Mouse (Mus musculus): ENCODE measurements around the gene Slirp. TPM values are rescaled to one million over a fixed set of nuclear protein-coding genes. Genes with fewer than 3 reads are reported as not detected.

Slirp gene
- polyA plus RNA-seq, 1 experiment from 2014 or later: 311 TPM

DNA sequence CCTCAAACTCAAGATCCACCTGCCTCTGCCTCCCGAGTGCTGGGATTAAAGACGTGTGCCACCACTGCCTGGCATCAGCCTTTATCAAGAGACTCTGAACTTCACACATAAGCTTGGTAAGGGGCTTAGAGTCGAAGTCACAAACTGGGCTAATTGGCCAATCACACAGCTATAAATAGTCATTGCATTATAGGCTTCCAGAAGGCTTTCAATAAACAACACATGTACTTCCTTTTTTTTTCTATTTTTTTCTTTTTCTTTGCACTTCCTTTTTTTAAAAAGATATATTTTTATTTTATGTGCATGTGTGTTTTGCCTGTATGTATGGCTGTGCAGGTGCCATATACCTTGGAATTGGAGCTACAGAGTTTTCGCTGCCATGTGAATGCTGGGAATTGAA, 28.3 kb upstream of the Slirp start:
- no peak overlapping the region for H3K4me3 ChIP-seq
- 78% methylated on average over 4 of the region's 4 CpGs for WGBS
- H3K4me1 ChIP-seq: peaks cover 14% of the 10 kb centered on the region
- DNase-seq (ENCODE audit: low spot score): no peak
- H3K27ac ChIP-seq (replicated peaks): no peak overlapping the region
- no peaks in the 10 kb centered on the region for H3K36me3 ChIP-seq (replicated peaks)
- no peaks in the 10 kb centered on the region for H3K9me3 ChIP-seq
- H3K27me3 ChIP-seq (replicated peaks; ENCODE audit: low read depth, poor library complexity, severe bottlenecking): no peaks in the 10 kb centered on the region

DNA sequence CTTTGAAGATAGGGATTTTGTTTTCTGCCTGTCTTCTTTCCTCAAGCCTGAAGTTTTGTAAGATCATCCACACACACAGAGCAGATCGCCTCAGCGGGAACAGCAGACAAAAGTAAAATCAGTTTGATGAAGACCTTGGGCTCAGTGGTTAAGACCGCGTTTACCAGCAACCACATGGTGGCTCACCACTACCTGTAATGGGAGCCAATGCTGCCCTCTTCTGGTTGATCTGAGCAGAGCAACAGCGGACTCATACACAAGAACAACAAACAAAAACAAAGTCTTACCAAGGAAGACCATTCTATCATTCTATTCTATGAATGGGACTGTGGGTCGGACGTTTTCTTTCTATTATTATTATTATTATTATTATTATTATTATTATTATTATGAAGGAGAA, 27.0 kb upstream of the Slirp start:
- WGBS: 38% methylated on average over 7 of the region's 7 CpGs
- peak; percentile 70 for DNase-seq (ENCODE audit: low spot score)
- peaks cover 10% of the 10 kb centered on the region for H3K4me1 ChIP-seq
- H3K36me3 ChIP-seq (replicated peaks): 0 out of 2 replicates have a peak, but pooled peaks cover under 1% of the 10 kb centered on the region
- no peak overlapping the region for H3K4me3 ChIP-seq
- no peak overlapping the region for H3K27ac ChIP-seq (replicated peaks)
- no peaks in the 10 kb centered on the region for H3K27me3 ChIP-seq (replicated peaks; ENCODE audit: low read depth, poor library complexity, severe bottlenecking)
- H3K9me3 ChIP-seq: no peaks in the 10 kb centered on the region

DNA sequence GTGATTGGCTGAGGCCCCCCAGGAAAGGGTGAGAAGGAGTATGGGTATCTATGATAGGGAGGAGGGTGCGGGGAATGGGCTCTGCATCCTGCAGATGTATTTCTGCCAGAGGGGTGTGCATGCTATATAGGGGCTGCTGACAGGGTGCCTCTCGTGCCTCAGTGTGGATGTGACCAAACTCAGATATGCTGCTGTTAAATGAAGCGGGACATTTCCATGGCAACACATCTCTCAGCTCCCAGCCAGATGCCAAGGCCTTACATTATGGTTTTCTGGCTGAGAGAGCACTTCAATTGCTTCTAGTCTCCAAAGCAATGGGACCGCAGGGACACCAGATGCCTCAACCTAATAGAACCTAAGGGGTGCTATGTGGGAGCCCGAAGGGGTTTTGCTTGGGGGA, 24.8 kb upstream of the Slirp start:
- H3K9me3 ChIP-seq: no peaks in the 10 kb centered on the region
- H3K36me3 ChIP-seq (replicated peaks): peaks cover 22% of the 10 kb centered on the region
- no peaks in the 10 kb centered on the region for H3K27me3 ChIP-seq (replicated peaks; ENCODE audit: low read depth, poor library complexity, severe bottlenecking)
- 80% methylated on average over 5 of the region's 5 CpGs for WGBS
- H3K4me3 ChIP-seq: no peak overlapping the region
- no peak for DNase-seq (ENCODE audit: low spot score)
- H3K4me1 ChIP-seq: peaks cover 10% of the 10 kb centered on the region
- H3K27ac ChIP-seq (replicated peaks): no peak overlapping the region

DNA sequence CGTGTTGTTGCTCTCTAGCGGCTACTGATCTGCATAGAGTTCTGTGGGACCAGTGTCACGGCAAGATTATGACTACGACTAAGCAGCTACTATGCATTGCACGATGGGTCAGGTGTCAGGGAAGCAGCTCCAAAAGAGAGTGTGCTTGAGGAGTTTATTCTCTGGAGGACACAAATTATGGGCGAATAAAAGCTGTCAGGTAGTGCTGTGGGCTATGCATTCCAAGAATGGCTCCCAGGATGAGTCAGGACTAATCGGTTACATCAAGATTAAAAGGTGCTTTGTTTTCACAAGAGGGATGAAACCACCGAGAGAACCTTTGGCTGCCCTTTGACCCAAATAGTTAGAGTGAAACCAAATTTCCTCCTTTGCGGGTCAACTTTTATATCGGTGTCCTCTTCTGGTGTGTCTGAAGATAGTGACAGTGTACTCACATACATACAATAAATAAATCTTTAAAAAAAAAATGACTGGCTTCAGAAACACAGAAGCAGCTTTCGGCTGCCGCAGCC, 23.7 kb upstream of the Slirp start:
- no peaks in the 10 kb centered on the region for H3K9me3 ChIP-seq
- H3K27me3 ChIP-seq (replicated peaks; ENCODE audit: low read depth, poor library complexity, severe bottlenecking): no peaks in the 10 kb centered on the region
- DNase-seq (ENCODE audit: low spot score): no peak
- no peak overlapping the region for H3K27ac ChIP-seq (replicated peaks)
- no peak overlapping the region for H3K4me3 ChIP-seq
- peaks cover 15% of the 10 kb centered on the region for H3K4me1 ChIP-seq
- H3K36me3 ChIP-seq (replicated peaks): peaks cover 32% of the 10 kb centered on the region
- WGBS: 72% methylated on average over 12 of the region's 12 CpGs

DNA sequence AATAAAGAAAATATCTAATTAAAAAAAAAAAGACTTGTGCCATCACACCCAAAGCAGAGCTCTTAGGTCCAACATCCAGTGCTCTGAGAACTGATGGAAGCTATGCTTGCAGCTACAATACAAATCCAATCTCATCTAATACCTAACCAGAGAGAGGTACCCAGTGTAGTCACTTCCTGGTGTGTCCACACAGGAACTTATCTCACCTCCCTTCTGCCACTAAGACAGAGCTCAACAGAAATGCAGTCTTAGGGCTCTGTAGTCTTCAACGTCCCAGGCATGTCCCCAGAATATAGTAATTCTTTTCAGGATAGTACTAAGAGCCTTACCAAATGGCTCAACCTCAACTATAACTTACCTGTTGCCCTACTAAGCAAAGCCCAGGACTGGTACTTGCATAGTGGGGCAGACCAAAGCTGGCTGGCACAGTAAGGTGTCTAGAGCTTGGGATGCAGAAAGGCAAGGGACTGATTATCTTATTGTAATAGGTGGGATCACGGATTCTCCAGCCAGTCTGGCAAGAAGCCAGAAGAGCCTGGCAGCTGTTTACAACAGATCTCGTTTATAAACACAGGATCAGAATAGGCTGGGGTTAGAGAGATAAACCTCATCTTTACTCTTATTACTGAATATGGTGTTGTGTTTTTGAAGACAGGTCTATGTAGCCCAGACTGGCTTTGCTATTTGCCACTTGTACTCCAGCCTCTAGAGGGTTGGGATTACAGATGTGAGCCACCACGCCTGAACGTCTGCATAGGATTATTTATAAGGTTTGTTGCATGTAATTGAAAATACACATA, 21.8 kb upstream of the Slirp start:
- WGBS: 86% methylated on average over 5 of the region's 5 CpGs
- peaks cover 15% of the 10 kb centered on the region for H3K4me1 ChIP-seq
- no peak overlapping the region for H3K4me3 ChIP-seq
- H3K27me3 ChIP-seq (replicated peaks; ENCODE audit: low read depth, poor library complexity, severe bottlenecking): no peaks in the 10 kb centered on the region
- H3K27ac ChIP-seq (replicated peaks): no peak overlapping the region
- H3K36me3 ChIP-seq (replicated peaks): peaks cover 51% of the 10 kb centered on the region
- DNase-seq (ENCODE audit: low spot score): no peak
- no peaks in the 10 kb centered on the region for H3K9me3 ChIP-seq

DNA sequence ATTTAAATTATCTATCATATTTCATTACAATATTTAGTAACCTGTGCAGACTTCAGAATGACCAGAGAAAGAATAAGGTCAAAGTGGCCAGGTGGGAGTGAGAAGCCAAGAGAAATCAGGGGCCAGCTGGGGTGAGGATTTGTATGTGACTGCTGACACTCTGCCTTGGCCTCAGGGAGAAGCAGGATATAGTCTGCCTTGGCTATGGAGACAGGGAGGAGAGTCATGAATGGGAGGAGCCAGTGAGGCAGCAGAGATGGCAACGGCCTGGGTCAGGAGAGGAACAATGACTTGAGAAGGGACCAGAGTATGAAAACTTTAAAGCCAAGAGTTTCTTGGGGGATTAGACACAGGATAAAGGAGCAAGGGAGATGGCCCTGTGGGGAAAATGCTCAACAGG, 20.0 kb upstream of the Slirp start:
- Histone ChIP-seq H3K36me3 (replicated peaks) (peaks cover 69% of the 10 kb centered on the region), H3K4me3 (no peak overlapping the region), H3K9me3 (no peaks in the 10 kb centered on the region), H3K27me3 (replicated peaks; ENCODE audit: low read depth, poor library complexity, severe bottlenecking) (no peaks in the 10 kb centered on the region), H3K4me1 (peaks cover 15% of the 10 kb centered on the region), H3K27ac (replicated peaks) (no peak overlapping the region)
- DNase-seq (ENCODE audit: low spot score): no peak
- 33% methylated on average over 1 of the region's 1 CpGs for WGBS

DNA sequence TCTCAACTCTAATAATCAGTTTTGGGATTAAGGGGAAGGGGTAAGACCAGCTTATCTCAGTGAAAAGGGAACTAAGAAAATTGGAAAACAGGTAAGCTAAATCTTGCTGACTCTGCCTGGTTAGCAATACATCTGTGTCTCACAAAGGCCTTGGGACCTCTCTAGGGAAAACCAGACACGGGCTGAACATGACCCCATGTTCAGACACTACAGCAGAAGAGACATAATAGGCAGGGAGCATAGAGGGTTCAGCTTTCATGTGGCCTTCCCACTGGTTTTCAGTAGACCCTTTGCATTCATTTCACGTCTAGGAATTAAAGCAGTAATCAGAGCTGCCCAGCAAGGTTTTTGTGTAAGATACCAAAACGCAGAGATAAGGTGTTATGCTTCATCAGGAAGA, 19.2 kb upstream of the Slirp start:
- 31% methylated on average over 3 of the region's 3 CpGs for WGBS
- H3K9me3 ChIP-seq: no peaks in the 10 kb centered on the region
- H3K4me1 ChIP-seq: peaks cover 6% of the 10 kb centered on the region; the same call in 1 of the 2 replicates
- H3K27ac ChIP-seq (replicated peaks): no peak overlapping the region
- no peak for DNase-seq (ENCODE audit: low spot score)
- no peak overlapping the region for H3K4me3 ChIP-seq
- H3K27me3 ChIP-seq (replicated peaks; ENCODE audit: low read depth, poor library complexity, severe bottlenecking): no peaks in the 10 kb centered on the region
- H3K36me3 ChIP-seq (replicated peaks): peaks cover 77% of the 10 kb centered on the region

DNA sequence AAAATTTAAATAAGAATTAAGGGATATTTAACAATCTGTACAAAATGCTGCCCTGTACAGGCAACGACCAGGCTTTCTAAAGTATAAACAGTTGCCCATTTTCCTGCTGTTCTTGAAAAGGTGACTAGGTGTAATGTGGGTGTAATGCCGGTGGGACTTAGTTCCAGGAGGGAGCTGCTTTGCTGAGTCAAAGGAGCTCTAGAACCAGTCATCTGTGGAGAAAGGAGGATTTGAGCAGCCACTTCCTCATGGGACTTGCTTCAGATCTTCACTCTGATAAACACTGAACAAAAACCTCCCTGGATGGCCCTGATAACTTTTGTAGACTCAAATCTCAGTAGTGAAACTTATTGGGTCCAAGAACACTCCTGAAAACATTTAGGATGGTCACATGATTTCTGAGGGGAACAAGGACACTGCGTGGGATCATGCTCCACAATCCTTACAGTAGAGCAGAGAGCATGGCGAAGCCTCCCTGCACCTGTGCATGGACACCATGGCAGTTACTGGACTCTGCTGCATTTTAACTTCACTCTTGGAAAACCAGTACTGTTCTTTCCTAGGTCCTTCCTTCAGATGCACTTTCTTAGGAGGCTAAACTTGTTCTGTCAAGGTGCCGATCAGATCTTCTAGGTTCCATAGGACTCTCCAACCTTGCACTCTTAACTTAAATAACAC, 17.2 kb upstream of the Slirp start:
- H3K4me1 ChIP-seq: peaks cover 5% of the 10 kb centered on the region; the same call in 1 of the 2 replicates
- no peaks in the 10 kb centered on the region for H3K9me3 ChIP-seq
- 94% methylated on average over 5 of the region's 5 CpGs for WGBS
- no peaks in the 10 kb centered on the region for H3K27me3 ChIP-seq (replicated peaks; ENCODE audit: low read depth, poor library complexity, severe bottlenecking)
- H3K27ac ChIP-seq (replicated peaks): no peak overlapping the region
- DNase-seq (ENCODE audit: low spot score): no peak
- peaks cover 97% of the 10 kb centered on the region for H3K36me3 ChIP-seq (replicated peaks)
- no peak overlapping the region for H3K4me3 ChIP-seq

DNA sequence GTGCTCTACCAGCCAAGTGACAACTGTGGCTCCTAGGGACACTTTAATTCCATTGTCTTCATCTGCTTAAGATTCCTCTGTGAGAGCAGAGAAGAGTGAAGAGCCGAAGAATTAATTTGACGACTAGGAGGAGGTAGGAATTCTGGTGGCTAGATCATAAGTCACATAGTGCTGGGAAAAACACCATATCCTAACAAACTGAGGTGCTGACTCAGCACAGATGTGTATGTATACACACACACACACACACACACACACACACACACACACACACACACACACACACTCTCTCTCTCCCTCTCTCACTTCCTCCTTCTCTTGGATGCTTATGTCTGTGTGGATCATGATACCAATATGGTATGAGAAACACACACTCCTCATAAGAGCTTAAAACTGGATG, 15.4 kb upstream of the Slirp start:
- H3K4me3 ChIP-seq: no peak overlapping the region
- no peak overlapping the region for H3K27ac ChIP-seq (replicated peaks)
- H3K36me3 ChIP-seq (replicated peaks): peaks cover 99% of the 10 kb centered on the region
- peaks cover 5% of the 10 kb centered on the region; the same call in 1 of the 2 replicates for H3K4me1 ChIP-seq
- 92% methylated on average over 2 of the region's 2 CpGs for WGBS
- H3K27me3 ChIP-seq (replicated peaks; ENCODE audit: low read depth, poor library complexity, severe bottlenecking): no peaks in the 10 kb centered on the region
- no peak for DNase-seq (ENCODE audit: low spot score)
- H3K9me3 ChIP-seq: no peaks in the 10 kb centered on the region

DNA sequence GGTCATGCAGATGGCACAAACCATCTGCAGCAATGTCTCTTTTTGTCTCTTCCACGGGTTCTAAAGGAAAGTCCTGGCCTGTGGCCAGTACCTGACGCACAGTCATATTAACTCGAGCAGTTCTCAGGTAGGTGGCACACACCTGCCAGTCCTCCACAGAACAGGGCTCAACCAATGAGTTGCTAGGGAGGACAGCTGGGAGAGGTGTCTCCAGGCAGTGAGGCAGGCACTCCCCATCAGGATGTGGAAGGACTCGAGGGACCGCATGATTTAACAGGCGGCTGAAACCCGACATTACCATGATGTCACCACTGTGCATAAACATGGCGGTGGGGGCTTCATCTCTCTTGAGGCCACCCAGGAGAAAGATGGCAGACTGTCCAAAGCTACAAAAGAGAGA, 14.8 kb upstream of the Slirp start:
- H3K36me3 ChIP-seq (replicated peaks): peaks cover 99% of the 10 kb centered on the region
- no peak for DNase-seq (ENCODE audit: low spot score)
- WGBS: 93% methylated on average over 8 of the region's 8 CpGs
- no peaks in the 10 kb centered on the region for H3K27me3 ChIP-seq (replicated peaks; ENCODE audit: low read depth, poor library complexity, severe bottlenecking)
- no peak overlapping the region for H3K27ac ChIP-seq (replicated peaks)
- H3K9me3 ChIP-seq: no peaks in the 10 kb centered on the region
- H3K4me3 ChIP-seq: no peak overlapping the region
- H3K4me1 ChIP-seq: peaks cover 5% of the 10 kb centered on the region; the same call in 1 of the 2 replicates

DNA sequence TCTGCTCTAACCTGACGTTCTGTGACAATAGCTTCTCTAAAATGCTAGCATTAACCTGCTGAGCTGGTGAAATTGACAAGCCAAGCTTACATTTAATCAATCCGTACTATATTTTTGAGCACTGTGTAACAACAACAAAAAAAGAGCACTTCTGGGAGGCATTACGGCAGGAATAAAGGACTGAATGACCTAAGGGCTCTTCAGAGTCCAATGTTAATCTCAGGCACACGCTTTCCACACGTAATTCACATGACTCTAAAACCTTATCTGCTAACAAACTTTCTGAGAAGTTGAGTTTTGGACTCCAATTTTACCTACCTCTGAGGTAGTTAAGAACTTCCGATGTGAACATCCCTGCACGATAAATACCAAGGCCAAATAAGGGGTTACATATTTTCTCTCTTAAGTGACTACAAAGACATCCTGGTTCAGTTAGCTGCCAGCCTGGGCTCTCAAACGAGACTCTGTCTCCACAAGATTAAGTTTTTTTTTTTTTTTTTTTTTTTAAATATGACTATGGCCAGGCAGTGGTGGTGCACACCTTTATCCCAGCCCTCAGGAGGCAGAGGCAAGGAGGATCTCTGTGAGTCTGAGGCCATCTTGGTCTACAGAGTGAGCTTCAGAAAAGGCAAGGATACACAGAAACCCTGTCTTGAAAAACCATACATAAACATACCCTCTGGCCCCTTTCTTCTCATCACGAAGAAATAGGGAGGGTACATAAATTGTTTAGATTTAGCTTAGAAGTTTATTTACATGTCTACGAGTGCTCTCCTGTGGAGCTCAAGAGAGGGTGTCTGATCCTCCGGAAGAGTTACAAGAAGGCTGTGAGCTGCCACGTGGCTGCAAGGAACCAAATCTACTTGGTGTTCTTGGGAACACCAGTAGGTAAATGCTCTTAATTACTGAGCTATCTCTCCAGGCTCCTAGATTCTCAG, 1.2 kb upstream of the Slirp start:
- H3K36me3 ChIP-seq (replicated peaks): peaks cover 60% of the 10 kb centered on the region

DNA sequence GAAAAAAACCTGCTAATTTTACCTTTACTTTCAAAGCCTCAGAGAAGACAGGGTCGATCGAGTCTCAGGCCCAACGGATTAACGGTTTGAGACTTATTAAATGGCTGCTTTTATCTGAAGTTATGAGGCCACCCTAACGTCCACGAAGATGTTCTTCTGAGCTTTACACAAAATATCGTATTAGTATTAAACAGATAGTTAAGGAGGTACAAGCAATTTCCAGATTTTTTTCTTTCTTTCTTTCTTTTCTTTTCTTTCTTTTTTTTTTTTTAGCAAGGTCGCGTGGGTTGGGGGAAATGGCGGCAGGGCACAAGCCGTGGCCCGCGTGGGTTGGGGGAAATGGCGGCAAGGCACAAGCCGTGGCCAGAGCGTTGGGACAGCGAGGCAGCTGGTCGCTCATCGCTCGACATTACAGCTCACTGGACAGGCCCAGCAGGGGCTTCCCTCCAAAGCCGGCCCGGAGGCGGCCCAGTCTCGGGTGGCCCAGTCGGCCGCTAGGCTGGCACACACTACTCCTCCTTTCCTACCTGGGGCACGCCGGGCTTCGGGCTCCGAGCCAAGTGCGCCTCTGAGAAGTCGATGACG, 489 bp upstream of the Slirp start:
- DNase-seq (ENCODE audit: low spot score): no peak
- H3K4me1 ChIP-seq: peaks cover 15% of the 10 kb centered on the region
- H3K27ac ChIP-seq (replicated peaks): peak overlapping the region; percentile 96
- under 1% methylated on average over 33 of the region's 33 CpGs for WGBS
- H3K4me3 ChIP-seq: peak overlapping the region; percentile 73
- H3K27me3 ChIP-seq (replicated peaks; ENCODE audit: low read depth, poor library complexity, severe bottlenecking): no peaks in the 10 kb centered on the region
- H3K36me3 ChIP-seq (replicated peaks): peaks cover 60% of the 10 kb centered on the region
- no peaks in the 10 kb centered on the region for H3K9me3 ChIP-seq

More for the DNA sequence above, 1.2 kb upstream of the Slirp start:
- Histone ChIP-seq H3K27me3 (replicated peaks; ENCODE audit: low read depth, poor library complexity, severe bottlenecking) (no peaks in the 10 kb centered on the region), H3K4me1 (peaks cover 15% of the 10 kb centered on the region), H3K27ac (replicated peaks) (peak overlapping the region; percentile 96), H3K4me3 (peak overlapping the region; percentile 73), H3K9me3 (no peaks in the 10 kb centered on the region)
- WGBS: 33% methylated on average over 12 of the region's 12 CpGs
- peak; percentile 37 for DNase-seq (ENCODE audit: low spot score)
